Mouse (Mus musculus): ENCODE measurements around the gene Vash2.
"Not testable (repeated sequence)": the region's sequence is repeated elsewhere in the genome, so short reads cannot be mapped to it uniquely, and the experiment has no call there.

The Vash2 gene

DNA sequence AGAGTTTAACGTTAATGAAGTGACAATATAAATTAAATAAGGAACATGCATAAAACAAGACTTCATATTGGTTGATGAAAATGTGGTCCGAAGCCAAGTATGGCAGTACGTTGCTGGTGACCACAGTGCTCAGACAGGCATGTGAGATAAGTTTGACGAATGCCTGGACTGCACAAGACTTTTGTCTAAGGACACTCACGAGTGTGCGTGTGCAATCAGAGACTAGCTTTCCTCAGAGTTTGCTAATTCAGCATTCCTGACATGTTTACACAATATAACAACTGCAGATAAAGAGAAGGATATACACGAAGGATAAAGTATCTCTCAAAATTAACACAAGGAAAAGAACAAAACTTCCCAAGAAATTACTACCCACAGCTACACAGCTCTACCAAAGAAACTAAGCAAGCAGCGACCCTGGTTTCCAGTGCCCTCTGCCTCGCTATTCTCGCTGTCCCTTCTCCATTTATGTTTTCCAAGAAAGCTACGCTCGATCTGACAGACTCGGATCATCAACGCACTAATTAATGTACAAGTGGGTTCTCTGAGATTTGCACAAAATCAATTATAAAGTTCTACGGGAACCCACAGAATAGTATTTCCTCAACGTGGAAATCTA, 51.2 kb downstream of the Vash2 start:
- no peak for DNase-seq (ENCODE audit: extremely low spot score, low read depth, low spot score)

DNA sequence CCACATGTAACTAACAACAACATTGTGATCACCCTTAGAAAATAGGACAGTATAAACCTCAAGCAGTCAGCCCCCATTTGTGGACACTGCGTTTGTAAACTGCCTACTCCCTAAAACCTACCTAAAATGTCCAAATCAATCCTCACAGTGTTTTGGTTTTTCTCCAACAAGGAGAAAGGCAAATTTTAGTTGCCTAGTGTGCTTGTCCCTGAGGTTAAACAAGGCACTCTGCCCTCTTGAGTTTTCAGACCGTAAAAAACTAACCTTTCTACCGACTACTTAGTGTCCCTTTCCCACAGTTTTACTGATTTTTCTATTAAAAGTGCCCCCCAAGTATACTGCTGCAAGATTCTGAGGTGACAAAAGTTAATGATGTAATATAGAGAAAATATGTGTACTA, 51.8 kb downstream of the Vash2 start:
- no peak for DNase-seq (ENCODE audit: extremely low spot score, low read depth, low spot score)

DNA sequence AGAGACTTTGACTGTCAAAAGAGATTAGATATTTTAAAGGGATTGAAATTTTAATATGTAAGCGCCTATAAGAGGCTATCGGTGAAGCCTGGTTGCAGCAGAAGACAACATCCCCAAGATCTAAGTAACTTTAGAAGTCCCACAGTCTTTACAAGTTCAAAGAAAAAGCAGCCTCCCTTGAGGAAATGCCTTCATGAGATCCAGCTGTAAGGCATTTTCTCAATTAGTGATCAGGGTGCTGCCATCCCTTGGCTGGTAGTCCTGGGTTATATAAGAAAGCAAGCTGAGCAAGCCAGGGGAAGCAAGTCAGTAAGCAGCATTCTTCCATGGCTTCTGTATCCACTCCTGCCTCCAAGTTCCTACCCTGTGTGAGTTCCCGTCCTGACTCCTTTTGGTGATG, 54.3 kb downstream of the Vash2 start, which contains the start of gene Angel2:
TSS of gene Angel2 (plus strand) at position 301 of the 400 bp plus-strand sequence.
- DNase-seq (ENCODE audit: extremely low spot score, low read depth, low spot score): not testable (repeated sequence)

DNA sequence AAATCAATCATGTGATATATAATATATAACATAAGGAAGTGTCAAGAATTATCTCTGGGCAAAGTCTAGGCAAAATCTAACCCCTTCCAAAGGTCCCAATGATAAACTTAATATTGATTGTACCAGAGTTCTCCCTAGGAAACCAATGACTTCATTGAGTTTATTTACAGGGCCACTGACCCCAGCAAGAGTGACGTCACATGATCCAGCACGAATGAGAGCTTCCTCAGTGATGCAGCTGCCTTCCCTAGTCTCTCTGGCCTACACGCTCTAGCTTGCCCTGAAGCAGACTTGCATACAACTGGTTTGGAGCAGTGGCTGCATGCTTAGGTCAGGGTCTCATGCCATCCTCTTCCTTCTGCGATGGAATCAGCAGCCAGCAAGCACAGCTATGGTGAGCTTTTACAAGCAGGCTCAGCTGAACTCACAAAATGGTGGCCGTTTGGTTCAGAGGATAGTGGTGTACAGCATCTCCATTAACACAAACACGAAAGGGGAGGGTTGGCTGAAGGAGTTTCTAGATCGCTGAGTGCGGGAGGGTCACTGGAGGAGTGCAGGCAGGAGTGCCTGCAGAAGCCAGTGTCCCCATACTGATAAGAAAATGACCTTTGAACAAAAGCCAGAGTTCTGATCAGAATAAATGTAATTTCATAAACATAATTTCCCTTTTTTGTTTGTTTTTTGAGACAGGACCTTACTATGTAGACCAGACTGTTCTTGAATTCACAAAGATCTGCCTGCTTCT, 59.2 kb downstream of the Vash2 start:
- no peak for DNase-seq (ENCODE audit: extremely low spot score, low read depth, low spot score)

DNA sequence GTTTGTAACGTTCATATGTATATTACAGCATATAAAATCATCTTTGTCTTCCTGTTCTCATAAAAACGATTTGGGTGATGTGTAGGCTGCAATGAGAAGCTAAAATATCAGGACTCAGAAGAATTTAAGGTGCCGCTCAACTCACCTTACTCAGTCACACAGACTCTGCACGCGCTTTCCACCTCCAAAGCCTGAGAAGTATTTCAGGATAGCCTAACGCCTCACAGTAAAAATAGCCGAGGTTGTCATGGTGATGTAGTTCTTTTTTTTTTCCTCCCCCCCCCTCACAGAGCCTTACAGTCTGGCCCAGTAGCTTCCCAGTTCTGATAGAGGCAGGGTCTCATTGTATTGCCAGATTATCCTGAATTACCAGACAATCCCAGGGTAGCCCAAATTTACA, 60.2 kb downstream of the Vash2 start:
- DNase-seq (ENCODE audit: extremely low spot score, low read depth, low spot score): no peak

DNA sequence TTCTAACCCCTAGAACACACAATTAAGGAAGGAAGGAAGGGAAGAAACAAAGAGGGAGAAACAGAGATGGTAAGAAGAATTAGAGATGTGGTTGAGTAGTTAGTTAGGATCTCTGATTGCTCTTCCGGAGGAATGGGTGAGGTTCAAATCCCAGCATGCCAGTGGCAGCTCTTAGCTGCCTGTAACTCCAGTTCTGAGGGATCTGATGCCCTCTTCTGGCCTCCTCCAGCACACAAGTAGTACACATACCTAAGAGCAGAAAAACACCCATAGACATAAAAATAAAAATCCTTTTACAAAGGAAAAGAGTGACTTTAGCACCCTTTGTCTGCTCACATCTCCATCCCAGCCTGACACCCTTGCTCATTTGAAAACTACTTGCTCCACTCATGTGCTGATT, 66.5 kb downstream of the Vash2 start:
- no peak for DNase-seq (ENCODE audit: extremely low spot score, low read depth, low spot score)

DNA sequence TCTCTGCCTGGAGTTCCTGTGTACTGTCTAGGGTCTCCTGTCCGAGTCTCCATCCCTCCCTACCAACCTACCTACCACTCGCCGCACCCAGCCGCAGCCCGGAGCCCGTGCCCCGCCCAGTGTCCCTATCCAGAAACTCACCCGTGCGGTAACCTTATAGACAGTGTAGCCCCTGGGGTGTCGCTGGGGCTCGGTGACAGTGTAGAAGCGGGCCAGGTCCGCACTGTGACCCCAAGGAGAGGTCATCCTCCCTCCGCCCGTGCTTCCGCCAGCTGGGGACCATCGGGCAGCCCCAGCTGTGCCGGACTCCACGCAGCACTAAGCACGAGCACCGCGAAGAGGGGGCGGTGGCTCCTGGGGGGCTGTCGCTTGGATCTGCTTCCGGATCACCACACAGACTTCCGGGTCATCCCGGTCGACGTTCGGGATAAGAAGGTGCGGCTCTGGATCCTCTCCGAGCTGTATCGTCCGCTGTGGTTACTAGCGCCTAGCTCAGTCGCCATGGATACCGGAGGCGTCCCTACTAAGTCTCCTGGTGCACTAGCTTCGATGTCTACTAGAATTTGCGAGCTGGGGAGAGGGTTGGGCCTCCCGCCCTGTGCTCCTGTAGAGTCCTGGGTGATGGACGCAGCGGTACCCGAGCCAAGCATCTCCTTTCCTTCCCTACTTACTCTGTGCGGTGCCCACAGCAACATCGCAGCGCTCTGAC, 67.5 kb downstream of the Vash2 start, which contains the start of gene Rps6kc1:
TSS of gene Rps6kc1 (minus strand) at position 356 of the 709 bp plus-strand sequence.
- no peak for DNase-seq (ENCODE audit: extremely low spot score, low read depth, low spot score)

DNA sequence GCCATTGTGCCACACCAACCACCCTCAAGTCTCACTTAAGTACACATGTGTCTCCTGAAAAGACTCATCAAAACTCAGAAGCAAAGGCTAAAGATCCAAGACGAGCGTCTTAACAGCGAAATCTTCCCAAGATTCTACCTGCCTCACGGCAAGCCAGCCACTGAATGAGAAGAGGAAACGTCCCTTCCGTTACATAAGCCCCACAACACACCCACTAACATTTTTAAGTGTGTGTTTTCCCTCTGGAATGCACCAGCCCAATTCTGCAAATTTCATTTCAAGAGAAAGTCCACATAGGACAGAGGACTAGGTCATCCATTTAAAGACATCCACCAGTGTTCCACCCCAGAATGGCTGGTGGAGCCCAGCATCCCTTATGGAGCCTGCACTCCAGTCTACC, 68.3 kb downstream of the Vash2 start:
- DNase-seq (ENCODE audit: extremely low spot score, low read depth, low spot score): no peak

DNA sequence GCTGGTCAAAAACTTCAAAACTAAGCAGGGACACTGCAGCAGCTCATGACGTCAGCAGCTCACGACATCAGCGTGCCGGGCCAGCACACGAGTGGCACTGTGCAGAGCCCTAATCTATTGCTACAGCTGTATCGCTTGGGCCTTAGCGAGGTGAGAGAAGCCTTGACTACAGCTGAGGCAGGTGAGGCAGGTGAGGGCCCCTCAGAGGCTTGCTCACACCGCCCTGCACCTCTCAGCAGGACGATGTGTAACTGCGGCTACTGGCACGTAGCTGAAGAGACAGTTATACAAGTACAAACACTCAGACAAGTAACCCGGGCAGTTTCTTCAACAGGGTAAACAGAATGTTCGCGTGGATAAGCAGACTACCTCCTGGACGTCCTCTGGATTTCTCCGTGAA, 74.4 kb downstream of the Vash2 start:
- DNase-seq (ENCODE audit: extremely low spot score, low read depth, low spot score): no peak

DNA sequence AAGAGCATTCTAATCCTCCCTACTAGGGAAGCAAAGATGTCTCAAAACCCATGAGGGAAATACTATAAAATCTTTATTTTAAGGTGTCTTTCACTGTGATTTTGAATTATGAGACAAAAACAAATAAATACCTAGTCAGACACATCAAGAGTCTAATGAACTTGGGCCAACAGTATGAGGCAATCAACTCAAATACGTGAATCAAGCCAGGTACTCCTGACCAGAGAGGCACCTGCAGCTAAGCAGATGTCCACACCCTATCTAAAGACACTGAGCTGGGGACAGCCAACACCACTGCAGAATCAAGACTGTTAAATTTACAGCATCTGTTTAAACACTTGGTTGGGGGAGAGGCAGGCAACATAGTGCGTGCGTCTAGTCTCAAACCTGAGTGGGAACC, 75.0 kb downstream of the Vash2 start:
- DNase-seq (ENCODE audit: extremely low spot score, low read depth, low spot score): no peak

DNA sequence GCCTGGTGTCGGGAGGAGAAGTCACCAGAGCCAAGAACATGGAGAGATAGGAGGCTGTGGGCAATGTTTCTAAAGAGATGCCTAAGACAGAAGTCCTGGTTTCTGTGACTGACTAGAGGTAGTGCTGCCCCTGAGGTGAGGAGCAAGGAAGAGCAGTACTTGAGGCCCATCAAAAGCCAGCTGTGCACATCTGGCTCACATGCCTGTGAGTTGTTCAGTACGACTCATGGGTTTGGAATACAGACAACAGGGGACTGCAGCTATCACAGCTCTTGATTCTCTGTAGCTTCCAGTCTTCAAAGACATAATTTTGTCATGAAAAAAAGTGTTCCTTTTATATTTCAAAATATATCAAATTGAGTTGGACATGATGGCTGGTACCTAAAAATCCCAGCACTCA, 78.0 kb downstream of the Vash2 start:
- DNase-seq (ENCODE audit: extremely low spot score, low read depth, low spot score): no peak

DNA sequence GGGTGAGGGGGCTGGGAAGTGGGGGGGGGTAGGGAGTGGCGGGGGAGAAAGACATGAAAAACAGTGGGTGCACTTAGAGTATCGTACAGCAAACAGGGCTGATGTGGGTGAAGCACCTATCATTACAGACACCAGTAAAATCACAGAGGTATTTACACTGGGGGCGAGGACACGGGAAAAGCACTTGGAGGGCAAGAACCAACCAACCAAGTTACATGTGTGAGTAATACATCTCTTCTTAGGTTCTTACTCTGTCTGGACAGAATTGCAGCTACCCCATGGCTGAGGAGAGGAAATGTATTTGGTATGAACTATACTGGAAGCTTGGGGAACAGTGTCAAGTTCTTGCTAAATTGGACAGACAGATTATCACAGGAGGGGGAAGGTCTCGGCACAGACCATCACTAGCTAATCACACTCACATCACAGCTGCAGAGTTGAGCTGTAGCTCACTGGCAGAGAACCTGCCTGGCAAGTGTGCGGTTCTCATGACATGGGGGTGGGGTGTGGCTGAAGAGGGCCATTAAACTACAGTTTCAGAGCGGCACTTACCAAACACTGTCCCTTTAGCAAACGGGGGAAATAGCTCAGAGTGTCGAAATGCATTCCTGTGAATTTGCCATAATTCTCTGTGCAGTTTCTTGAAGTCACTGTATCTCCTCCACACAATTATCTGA, 80.1 kb downstream of the Vash2 start:
- DNase-seq (ENCODE audit: extremely low spot score, low read depth, low spot score): no peak

DNA sequence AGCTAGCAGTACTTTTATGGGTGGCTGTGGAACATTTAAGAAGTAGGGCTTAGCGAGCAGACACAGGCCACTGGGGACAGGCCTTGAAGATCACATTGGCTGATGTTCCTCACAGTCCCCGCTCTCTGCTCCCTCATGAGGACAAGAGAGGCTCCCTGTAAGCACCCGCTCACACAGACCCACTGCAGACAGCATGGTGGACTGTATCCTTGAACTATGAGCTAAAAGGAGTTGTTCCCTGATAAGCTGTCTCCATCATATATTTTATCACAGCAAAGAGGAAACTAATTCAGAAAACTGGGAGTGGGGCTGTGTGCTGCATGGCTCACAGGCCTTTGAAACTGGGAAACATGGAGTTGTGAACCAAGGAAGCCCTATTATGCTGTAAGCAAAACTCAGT, 80.9 kb downstream of the Vash2 start:
- DNase-seq (ENCODE audit: extremely low spot score, low read depth, low spot score): no peak

All from hindlimb bud, embryonic 11.5 days (tissue).